Mouse (Mus musculus): ENCODE measurements around the gene Atp6v0b. TPM values are rescaled to one million over a fixed set of nuclear protein-coding genes. Genes with fewer than 3 reads are reported as not detected.

The Atp6v0b gene
- total and polyA plus RNA-seq, 3 experiments = 109 to 279 (median 124) TPM

- TF ChIP-seq CTCF (IDR thresholded peaks at IDR 0.05) = no peak
- TF ChIP-seq POLR2A (IDR thresholded peaks at IDR 0.05; ENCODE audit: insufficient read depth, low read depth, low read length) = no peak
- no peak for TF ChIP-seq EP300 (IDR thresholded peaks at IDR 0.05; ENCODE audit: insufficient read depth, low read depth, low read length)
- Histone ChIP-seq H3K27me3 (ENCODE audit: control insufficient read depth, insufficient read depth, low read length) (no peaks in the 10 kb centered on the region), H3K4me3 (no peak overlapping the region), H3K4me1 (ENCODE audit: control insufficient read depth, insufficient read depth, low read length) (peaks cover 6% of the 10 kb centered on the region), H3K27ac (no peak overlapping the region), H3K9ac (ENCODE audit: low read depth, low read length) (no peak overlapping the region), H3K79me2 (replicated peaks; ENCODE audit: control insufficient read depth, insufficient read depth, low read length) (no peaks in the 10 kb centered on the region), H3K36me3 (ENCODE audit: control insufficient read depth, insufficient read depth, low read length) (no peaks in the 10 kb centered on the region)
- DNase-seq = no peak
- 83% methylated on average over 15 of the region's 15 CpGs for WGBS
- intact Hi-C loops (cut with DNase I) = no loop called here
Observed at GRCm38 (mm10) chr4:117889471-117889870, 2.3 kb upstream of the Atp6v0b start.

GRCm38 (mm10) chr4:117887920-117888319 lies 787 bp upstream of the Atp6v0b start:
- H3K27ac ChIP-seq = no peak overlapping the region
- WGBS = 66% methylated on average over 2 of the region's 2 CpGs
- peaks cover 8% of the 10 kb centered on the region for H3K4me1 ChIP-seq (ENCODE audit: control insufficient read depth, insufficient read depth, low read length)
- no peaks in the 10 kb centered on the region for H3K79me2 ChIP-seq (replicated peaks; ENCODE audit: control insufficient read depth, insufficient read depth, low read length)
- intact Hi-C loops (cut with DNase I) = no loop called here
- peak overlapping the region; percentile 89; the same call in 1 of the 2 replicates for H3K4me3 ChIP-seq
- no peaks in the 10 kb centered on the region for H3K36me3 ChIP-seq (ENCODE audit: control insufficient read depth, insufficient read depth, low read length)
- H3K9ac ChIP-seq (ENCODE audit: low read depth, low read length) = no peak overlapping the region
- TF ChIP-seq POLR2A (IDR thresholded peaks at IDR 0.05; ENCODE audit: insufficient read depth, low read depth, low read length) = no peak
- TF ChIP-seq EP300 (IDR thresholded peaks at IDR 0.05; ENCODE audit: insufficient read depth, low read depth, low read length) = no peak
- TF ChIP-seq CTCF (IDR thresholded peaks at IDR 0.05) = no peak
- no peak for DNase-seq
- H3K27me3 ChIP-seq (ENCODE audit: control insufficient read depth, insufficient read depth, low read length) = no peaks in the 10 kb centered on the region

- TF ChIP-seq CTCF (IDR thresholded peaks at IDR 0.05) (no peak), EP300 (IDR thresholded peaks at IDR 0.05; ENCODE audit: insufficient read depth, low read depth, low read length) (no peak), POLR2A (IDR thresholded peaks at IDR 0.05; ENCODE audit: insufficient read depth, low read depth, low read length) (no peak)
- Histone ChIP-seq H3K27me3 (ENCODE audit: control insufficient read depth, insufficient read depth, low read length) (no peaks in the 10 kb centered on the region), H3K4me3 (peak overlapping the region; percentile 89), H3K4me1 (ENCODE audit: control insufficient read depth, insufficient read depth, low read length) (peaks cover 6% of the 10 kb centered on the region), H3K36me3 (ENCODE audit: control insufficient read depth, insufficient read depth, low read length) (no peaks in the 10 kb centered on the region), H3K27ac (peak overlapping the region; percentile 91), H3K9ac (ENCODE audit: low read depth, low read length) (peak overlapping the region; percentile 89), H3K79me2 (replicated peaks; ENCODE audit: control insufficient read depth, insufficient read depth, low read length) (no peaks in the 10 kb centered on the region)
- WGBS = 2% methylated on average over 24 of the region's 24 CpGs
- intact Hi-C loops (cut with DNase I) = no loop called here
- no peak for DNase-seq
Observed at GRCm38 (mm10) chr4:117886644-117887043, 489 bp downstream of the Atp6v0b start.

GRCm38 (mm10) chr4:117885994-117886393 lies 1.1 kb downstream of the Atp6v0b start:
- Histone ChIP-seq H3K4me1 (ENCODE audit: control insufficient read depth, insufficient read depth, low read length) (peaks cover 6% of the 10 kb centered on the region), H3K27me3 (ENCODE audit: control insufficient read depth, insufficient read depth, low read length) (no peaks in the 10 kb centered on the region), H3K9ac (ENCODE audit: low read depth, low read length) (no peak overlapping the region), H3K36me3 (ENCODE audit: control insufficient read depth, insufficient read depth, low read length) (no peaks in the 10 kb centered on the region), H3K79me2 (replicated peaks; ENCODE audit: control insufficient read depth, insufficient read depth, low read length) (no peaks in the 10 kb centered on the region), H3K27ac (no peak overlapping the region; the same call in 1 of the 2 replicates), H3K4me3 (no peak overlapping the region)
- TF ChIP-seq EP300 (IDR thresholded peaks at IDR 0.05; ENCODE audit: insufficient read depth, low read depth, low read length) = no peak
- no peak for TF ChIP-seq POLR2A (IDR thresholded peaks at IDR 0.05; ENCODE audit: insufficient read depth, low read depth, low read length)
- no peak for TF ChIP-seq CTCF (IDR thresholded peaks at IDR 0.05)
- DNase-seq = no peak
- intact Hi-C loops (cut with DNase I) = no loop called here
- WGBS = 75% methylated on average over 9 of the region's 9 CpGs

GRCm38 (mm10) chr4:117885093-117885492 lies 2.0 kb downstream of the Atp6v0b start:
- no peak overlapping the region for H3K4me3 ChIP-seq
- no peaks in the 10 kb centered on the region for H3K36me3 ChIP-seq (ENCODE audit: control insufficient read depth, insufficient read depth, low read length)
- no peak overlapping the region for H3K27ac ChIP-seq
- no peaks in the 10 kb centered on the region for H3K79me2 ChIP-seq (replicated peaks; ENCODE audit: control insufficient read depth, insufficient read depth, low read length)
- H3K27me3 ChIP-seq (ENCODE audit: control insufficient read depth, insufficient read depth, low read length) = no peaks in the 10 kb centered on the region
- peaks cover 6% of the 10 kb centered on the region for H3K4me1 ChIP-seq (ENCODE audit: control insufficient read depth, insufficient read depth, low read length)
- no peak for TF ChIP-seq EP300 (IDR thresholded peaks at IDR 0.05; ENCODE audit: insufficient read depth, low read depth, low read length)
- no peak for TF ChIP-seq POLR2A (IDR thresholded peaks at IDR 0.05; ENCODE audit: insufficient read depth, low read depth, low read length)
- no peak for TF ChIP-seq CTCF (IDR thresholded peaks at IDR 0.05)
- no peak for DNase-seq
- intact Hi-C loops (cut with DNase I) = no loop called here
- 93% methylated on average over 10 of the region's 10 CpGs for WGBS
- no peak overlapping the region for H3K9ac ChIP-seq (ENCODE audit: low read depth, low read length)

- no peaks in the 10 kb centered on the region for H3K79me2 ChIP-seq (replicated peaks; ENCODE audit: control insufficient read depth, insufficient read depth, low read length)
- no peaks in the 10 kb centered on the region for H3K36me3 ChIP-seq (ENCODE audit: control insufficient read depth, insufficient read depth, low read length)
- intact Hi-C loops (cut with DNase I) = no loop called here
- DNase-seq = no peak
- H3K4me3 ChIP-seq = no peak overlapping the region
- TF ChIP-seq CTCF (IDR thresholded peaks at IDR 0.05) (no peak), EP300 (IDR thresholded peaks at IDR 0.05; ENCODE audit: insufficient read depth, low read depth, low read length) (no peak), POLR2A (IDR thresholded peaks at IDR 0.05; ENCODE audit: insufficient read depth, low read depth, low read length) (no peak)
- 92% methylated on average over 1 of the region's 1 CpGs for WGBS
- H3K9ac ChIP-seq (ENCODE audit: low read depth, low read length) = no peak overlapping the region
- no peaks in the 10 kb centered on the region for H3K27me3 ChIP-seq (ENCODE audit: control insufficient read depth, insufficient read depth, low read length)
- H3K27ac ChIP-seq = no peak overlapping the region
- peaks cover 6% of the 10 kb centered on the region for H3K4me1 ChIP-seq (ENCODE audit: control insufficient read depth, insufficient read depth, low read length)
Observed at GRCm38 (mm10) chr4:117884146-117884545, 3.0 kb downstream of the Atp6v0b start.
